Mouse (Mus musculus) kidney, adult 18-20 months (tissue): Measurements from ENCODE around the gene 1110008P14Rik.
"Not testable (repeated sequence)": the region's sequence is repeated elsewhere in the genome, so short reads cannot be mapped to it uniquely, and the experiment has no call there.

ENCODE experiments used
- DNase-seq: peaks from one replicate; pipeline ENCODE4 v3.0.0; 2021

1110008P14Rik gene

GRCm38 (mm10) chr2:32362817-32363340, 18.9 kb downstream of the 1110008P14Rik start:
- peak; percentile 94 for DNase-seq

GRCm38 (mm10) chr2:32362274-32362673, 19.5 kb downstream of the 1110008P14Rik start:
- not testable (repeated sequence) for DNase-seq

- DNase-seq = peak; percentile 86
Observed at GRCm38 (mm10) chr2:32361437-32361836, 20.3 kb downstream of the 1110008P14Rik start.

GRCm38 (mm10) chr2:32360741-32361140, 21.0 kb downstream of the 1110008P14Rik start:
- peak; percentile 87 for DNase-seq

GRCm38 (mm10) chr2:32358381-32358780, 23.4 kb downstream of the 1110008P14Rik start:
- DNase-seq = no peak

- DNase-seq = no peak
Observed at GRCm38 (mm10) chr2:32357710-32358109, 24.0 kb downstream of the 1110008P14Rik start.

GRCm38 (mm10) chr2:32356216-32356615, 25.5 kb downstream of the 1110008P14Rik start:
- no peak for DNase-seq

GRCm38 (mm10) chr2:32354336-32354895, 27.3 kb downstream of the 1110008P14Rik start:
- no peak for DNase-seq

GRCm38 (mm10) chr2:32353836-32354235, 27.9 kb downstream of the 1110008P14Rik start:
- DNase-seq = no peak

GRCm38 (mm10) chr2:32353007-32353542, 28.7 kb downstream of the 1110008P14Rik start, which contains the start of gene Dnm1:
Gene Dnm1, minus strand, starts transcription at chr2:32353338.
- DNase-seq = peak; percentile 92

GRCm38 (mm10) chr2:32352151-32353006, 29.4 kb downstream of the 1110008P14Rik start, which contains the start of gene Ciz1:
Gene Ciz1, plus strand, starts transcription at chr2:32352327.
- DNase-seq = peak; percentile 13

- no peak for DNase-seq
Observed at GRCm38 (mm10) chr2:32351471-32351961, 30.2 kb downstream of the 1110008P14Rik start.

- DNase-seq = no peak
Observed at GRCm38 (mm10) chr2:32350471-32351051, 31.2 kb downstream of the 1110008P14Rik start.

- DNase-seq = no peak
Observed at GRCm38 (mm10) chr2:32349625-32350255, 32.0 kb downstream of the 1110008P14Rik start.

GRCm38 (mm10) chr2:32348311-32348710, 33.4 kb downstream of the 1110008P14Rik start:
- DNase-seq = no peak

- no peak for DNase-seq
Observed at GRCm38 (mm10) chr2:32347019-32347418, 34.7 kb downstream of the 1110008P14Rik start.

- no peak for DNase-seq
Observed at GRCm38 (mm10) chr2:32344598-32345321, 37.0 kb downstream of the 1110008P14Rik start.

GRCm38 (mm10) chr2:32344056-32344455, 37.7 kb downstream of the 1110008P14Rik start:
- no peak for DNase-seq

- DNase-seq = no peak
Observed at GRCm38 (mm10) chr2:32343351-32343671, 38.4 kb downstream of the 1110008P14Rik start.

- DNase-seq = no peak
Observed at GRCm38 (mm10) chr2:32342539-32343350, 39.0 kb downstream of the 1110008P14Rik start.

GRCm38 (mm10) chr2:32342039-32342438, 39.7 kb downstream of the 1110008P14Rik start:
- no peak for DNase-seq
